Mouse (Mus musculus): ENCODE measurements around the gene Slc22a6. TPM values are rescaled to one million over a fixed set of nuclear protein-coding genes. Genes with fewer than 3 reads are reported as not detected.

Slc22a6 gene
- total RNA-seq, 2 experiments from 2014 or later, result not detected

DNA sequence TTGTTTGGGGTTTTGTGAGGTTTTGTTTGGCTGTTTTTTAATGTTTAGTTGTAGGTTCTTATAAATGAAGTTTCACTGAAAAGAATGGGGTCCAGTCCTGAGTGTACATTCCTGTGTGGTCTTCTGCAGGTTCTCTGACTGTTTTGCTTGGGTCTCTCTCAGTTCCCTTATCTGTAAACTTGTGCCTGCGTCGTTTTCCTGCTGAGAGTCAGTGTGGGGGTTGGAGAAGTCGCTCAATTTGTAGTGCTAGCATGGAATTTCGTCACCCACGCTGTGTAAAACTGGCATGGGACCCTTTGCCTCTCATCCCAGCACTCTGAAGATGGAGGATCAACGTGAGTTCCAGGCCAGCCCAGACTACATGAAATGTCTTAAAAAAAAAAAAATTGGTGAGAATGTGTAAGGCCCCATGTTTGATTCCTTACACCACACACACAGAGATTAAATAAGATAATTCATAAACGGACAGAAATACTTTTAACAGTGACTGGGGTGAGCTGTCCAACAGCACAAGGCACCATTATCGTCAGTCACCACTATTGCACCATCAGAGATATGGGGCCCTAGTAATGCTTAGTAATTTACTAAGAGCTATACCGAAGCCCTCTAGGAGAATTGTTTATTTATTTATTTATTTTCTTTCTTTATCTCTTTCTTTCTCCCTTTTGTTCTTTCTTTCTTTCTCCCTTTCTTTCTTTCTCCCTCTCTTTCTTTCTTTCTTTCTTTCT is 55.7 kb downstream of the Slc22a6 start:
- no peak for DNase-seq

More for the DNA sequence above, 55.7 kb downstream of the Slc22a6 start:
- intact Hi-C loops (cut with DNase I), result no loop called here

Other genes with a start within 250 kb of the Slc22a6 start
- not detected for gene Slc22a30, start 212.9 kb upstream of the Slc22a6 start, total RNA-seq (2021)
- gene Slc22a8, start 26.8 kb upstream of the Slc22a6 start, total RNA-seq (2021), result not detected
- not detected for gene Chrm1, start 45.8 kb downstream of the Slc22a6 start, total RNA-seq (2021)
- gene Slc3a2, start 105.3 kb downstream of the Slc22a6 start, total RNA-seq (2021), result 10 to 100 TPM; 37.7 to 43.0 TPM
- 10 to 100 TPM; 22.0 to 22.4 TPM for gene Wdr74, start 117.8 kb downstream of the Slc22a6 start, total RNA-seq (2021)
- gene 1700092M07Rik, start 122.7 kb downstream of the Slc22a6 start, total RNA-seq (2021), result not detected
- 10 to 100 TPM; 28.1 to 29.8 TPM for gene Stx5a, start 123.4 kb downstream of the Slc22a6 start, total RNA-seq (2021)
- 10 to 100 TPM; 36.7 to 37.6 TPM for gene Nxf1, start 139.0 kb downstream of the Slc22a6 start, total RNA-seq (2021)
- gene Tmem223, start 153.0 kb downstream of the Slc22a6 start, total RNA-seq (2021), result 100 to 1,000 TPM; 114 to 117 TPM
- 10 to 100 TPM; 16.5 to 18.0 TPM for gene Tmem179b, start 156.4 kb downstream of the Slc22a6 start, total RNA-seq (2021)
- 1 to 10 TPM; 5.6 to 7.9 TPM for gene Taf6l, start 168.4 kb downstream of the Slc22a6 start, total RNA-seq (2021)
- gene Polr2g, start 180.5 kb downstream of the Slc22a6 start, total RNA-seq (2021), result 10 to 100 TPM; 52.3 to 59.2 TPM
- 1 to 10 TPM; 1.3 to 1.7 TPM for gene Zbtb3, start 184.5 kb downstream of the Slc22a6 start, total RNA-seq (2021)
- 10 to 100 TPM; 11.6 to 14.7 TPM for gene Ttc9c, start 201.3 kb downstream of the Slc22a6 start, total RNA-seq (2021)
- gene Hnrnpul2, start 202.0 kb downstream of the Slc22a6 start, total RNA-seq (2021), result 10 to 100 TPM; 44.6 to 49.8 TPM
- gene AC129217.1, start 211.7 kb downstream of the Slc22a6 start, total RNA-seq (2021), result not detected
- gene Bscl2, start 219.4 kb downstream of the Slc22a6 start, total RNA-seq (2021), result 10 to 100 TPM; 22.0 to 25.2 TPM
- gene Gng3, start 221.2 kb downstream of the Slc22a6 start, total RNA-seq (2021), result not detected
- gene Lrrn4cl, start 232.7 kb downstream of the Slc22a6 start, total RNA-seq (2021), result 1 to 10 TPM; 4.0 to 4.9 TPM

Measured in heart, postnatal 36 days (tissue).